26 mouse cellular contexts compared by ENCODE assay signal in genomic region chr19:37536426-37536825, GRCm38 (mm10). TPM values are rescaled to one million over a fixed set of nuclear protein-coding genes. Genes with fewer than 3 reads are reported as not detected.
DNase-seq lines count a peak whose midpoint lies in the region; ATAC-seq and TF ChIP-seq lines count a peak whose summit lies in the region.
"Had no signal": no experiment of that assay in that cellular context is flagged by ENCODE, and none has a peak within 500 bp of the region (broad histone marks: within the 10 kb centered on the region; RNA-seq: fewer than 3 reads in every experiment).

No protein-coding gene starts in this region.

- ATAC-seq in lung, embryonic 16.5 days (ENCODE audit: low read depth) = peak; percentile 77
- ATAC-seq: forebrain, embryonic 13.5 days; intestine, postnatal 0 days; midbrain, embryonic 15.5 days had no signal

- no peak overlapping the region for H3K9ac ChIP-seq in lung, embryonic 16.5 days (ENCODE audit: low read length)
- H3K9ac ChIP-seq: forebrain, embryonic 13.5 days; heart, embryonic 13.5 days; hindbrain, embryonic 14.5 days; liver, embryonic 15.5 days; lung, embryonic 15.5 days; midbrain, embryonic 15.5 days had no signal

- no peaks in the 10 kb centered on the region; the same call in 1 of the 2 replicates for H3K4me1 ChIP-seq in lung, embryonic 16.5 days (replicated peaks; ENCODE audit: control insufficient read depth, insufficient read depth, low read length)
- H3K4me1 ChIP-seq: forebrain, embryonic 13.5 days; midbrain, embryonic 10.5 days; midbrain, embryonic 15.5 days had no signal

- H3K4me2 ChIP-seq in lung, embryonic 16.5 days (ENCODE audit: low read depth, low read length) = no peak overlapping the region
- H3K4me2 ChIP-seq: forebrain, embryonic 13.5 days; heart, embryonic 13.5 days; hindbrain, embryonic 14.5 days; liver, embryonic 15.5 days; lung, embryonic 15.5 days; midbrain, embryonic 15.5 days had no signal

- no peaks in the 10 kb centered on the region for H3K9me3 ChIP-seq in lung, embryonic 16.5 days (ENCODE audit: control insufficient read depth, low read length)
- H3K9me3 ChIP-seq: forebrain, embryonic 13.5 days; G1E; heart, embryonic 13.5 days; liver, embryonic 15.5 days; lung, embryonic 15.5 days; midbrain, embryonic 10.5 days; midbrain, embryonic 15.5 days had no signal

- H3K36me3 ChIP-seq in lung, embryonic 16.5 days (ENCODE audit: control insufficient read depth, insufficient read depth, low read length) = no peaks in the 10 kb centered on the region
- H3K36me3 ChIP-seq: G1E; heart, embryonic 13.5 days; liver, embryonic 15.5 days; lung, embryonic 15.5 days; midbrain, embryonic 10.5 days; midbrain, embryonic 15.5 days had no signal

- no peaks in the 10 kb centered on the region for H3K27me3 ChIP-seq in lung, embryonic 16.5 days (ENCODE audit: control insufficient read depth, insufficient read depth, low read depth, low read length)
- H3K27me3 ChIP-seq: forebrain, embryonic 13.5 days; liver, embryonic 15.5 days; lung, embryonic 15.5 days; midbrain, embryonic 15.5 days had no signal

- 52% methylated on average over 7 of the region's 7 CpGs for WGBS in lung, embryonic 16.5 days

- no peak for TF ChIP-seq CTCF in gastrocnemius, adult 2 months (IDR thresholded peaks at IDR 0.05)

- peak overlapping the region; percentile 72 for H3K4me3 ChIP-seq in gastrocnemius, adult 2 months
- H3K4me3 ChIP-seq in lung, embryonic 16.5 days (ENCODE audit: low read length) = no peak overlapping the region
- H3K4me3 ChIP-seq: forebrain, embryonic 13.5 days; heart, embryonic 13.5 days; liver, embryonic 15.5 days; lung, embryonic 15.5 days; midbrain, embryonic 10.5 days; midbrain, embryonic 15.5 days had no signal

- H3K27ac ChIP-seq in gastrocnemius, adult 2 months = peak overlapping the region; percentile 83
- H3K27ac ChIP-seq in lung, embryonic 16.5 days (ENCODE audit: low read length) = no peak overlapping the region
- H3K27ac ChIP-seq: forebrain, embryonic 13.5 days; heart, embryonic 13.5 days; hindbrain, embryonic 14.5 days; liver, embryonic 15.5 days; lung, embryonic 15.5 days; midbrain, embryonic 10.5 days; midbrain, embryonic 15.5 days had no signal

- intact Hi-C loops in gastrocnemius, adult 2 months (cut with DNase I) = no loop called here
- intact Hi-C loops in gastrocnemius, postnatal 36 days (cut with DNase I) = no loop called here

- DNase-seq in adrenal gland, adult 2 months = peak; percentile 36
- DNase-seq in adrenal gland, adult 8-10 months = no peak
- peak; percentile 60 for DNase-seq in gastrocnemius, adult 2 months
- no peak for DNase-seq in gastrocnemius, postnatal 36 days
- DNase-seq in lung, postnatal 14 days = no peak
- DNase-seq in skeletal muscle tissue, adult 2 months (ENCODE audit: low read depth, low spot score) = peak; percentile 43
- DNase-seq: cerebellum, adult 2 months; cerebellum, postnatal 14 days; heart, postnatal 10 days; kidney, adult 9 months; kidney, postnatal 14 days; layer of hippocampus, adult 9-11 months; right cerebral cortex, postnatal 25 days; spleen, adult 18-20 months; thymus, adult 2 months; thymus, postnatal 4 days had no signal

RNA-seq across cellular contexts. Expression of gene Exoc6, which starts 13.8 kb away (rescaled TPM):
- total RNA-seq in adrenal gland, adult 2 months (2021) = 10 to 100 TPM; 20.5 to 20.9 TPM
- polyA plus RNA-seq in adrenal gland, adult 2 months (2012; rRNA removed) = 3.3 and 3.7 TPM in 2 replicates
- 10 to 100 TPM; 18.7 to 26.7 (median 22.0) TPM for total RNA-seq in adrenal gland, adult 8-10 months (2022)
- total RNA-seq in gastrocnemius, adult 2 months (2021) = 10 to 100 TPM; 51.3 to 67.3 TPM
- 10 to 100 TPM; 40.6 to 48.2 TPM for total RNA-seq in gastrocnemius, postnatal 36 days (2021)
- 13.2 and 13.7 TPM in 2 replicates for polyA plus RNA-seq in lung, embryonic 16.5 days (2015; fragmentation: Nextera tagmentation; extraction: Ambion mirVana)

Comparison
In these comparisons a context has a peak if more than half of its experiments do, and no peak if none do; other contexts are left out.
1. DNase-seq: peak in adrenal gland, adult 2 months (single experiment), gastrocnemius, adult 2 months (single experiment) and skeletal muscle tissue, adult 2 months (single experiment); none in adrenal gland, adult 8-10 months (single experiment), gastrocnemius, postnatal 36 days (0 of 2) and lung, postnatal 14 days (single experiment).